Mouse (Mus musculus) cerebellum, adult 2 months (tissue): ENCODE results near the gene Lrrc20.

Experiments used
- CTCF ChIP-seq: fragments of 200-500 bp; IDR thresholded peaks from 2 replicates; pipeline ENCODE4 v1.5.1; 2011; ENCODE audit warnings: low read depth, mild to moderate bottlenecking, control low read depth, low read length, moderate library complexity, borderline replicate concordance; ENCODE audit not compliant: insufficient read depth
- POLR2A ChIP-seq: fragments of 200-500 bp; IDR thresholded peaks from 2 replicates; pipeline ENCODE4 v1.6.1; 2011; ENCODE audit warnings: low read length, control low read depth, borderline replicate concordance; ENCODE audit not compliant: insufficient read depth

DNA sequence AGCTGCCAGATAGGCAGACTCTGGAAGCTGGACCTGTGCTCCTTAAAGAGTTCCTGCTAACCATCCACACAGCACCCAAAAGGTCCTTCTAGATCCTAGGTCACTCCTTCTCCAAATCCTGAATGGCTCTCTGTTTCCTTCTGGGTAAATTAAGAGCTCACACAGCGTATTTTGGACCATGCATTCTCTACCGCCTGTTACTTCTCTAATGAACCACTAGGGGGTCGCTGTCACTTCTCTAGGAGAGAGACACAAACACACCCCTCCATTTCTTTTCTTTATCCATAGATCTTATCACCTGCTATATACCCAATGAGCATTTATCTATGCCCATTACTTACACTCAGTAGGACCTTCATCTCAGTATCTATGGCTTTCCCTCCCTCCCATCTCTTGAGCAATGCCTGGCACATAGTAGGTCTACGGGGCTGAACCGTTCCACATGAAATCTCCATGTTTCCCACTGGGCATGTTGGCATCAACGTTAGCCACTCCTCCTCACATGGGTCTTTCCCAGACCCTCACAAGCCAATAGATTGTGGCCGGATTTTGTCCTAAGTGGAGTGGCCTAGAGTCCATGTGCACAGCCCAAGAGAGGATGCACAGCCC lies 111.7 kb downstream of the Lrrc20 start:
- TF ChIP-seq POLR2A (no peak), CTCF (no peak)
